Mouse (Mus musculus): ENCODE data around the gene Ss18l2. TPM values are rescaled to one million over a fixed set of nuclear protein-coding genes. Genes with fewer than 3 reads are reported as not detected.
A peak's percentile ranks its signal among the peaks of the same experiment; 100 is the strongest.

The Ss18l2 gene
- polyA plus RNA-seq, 1 experiment from 2014 or later = 106 TPM

DNA sequence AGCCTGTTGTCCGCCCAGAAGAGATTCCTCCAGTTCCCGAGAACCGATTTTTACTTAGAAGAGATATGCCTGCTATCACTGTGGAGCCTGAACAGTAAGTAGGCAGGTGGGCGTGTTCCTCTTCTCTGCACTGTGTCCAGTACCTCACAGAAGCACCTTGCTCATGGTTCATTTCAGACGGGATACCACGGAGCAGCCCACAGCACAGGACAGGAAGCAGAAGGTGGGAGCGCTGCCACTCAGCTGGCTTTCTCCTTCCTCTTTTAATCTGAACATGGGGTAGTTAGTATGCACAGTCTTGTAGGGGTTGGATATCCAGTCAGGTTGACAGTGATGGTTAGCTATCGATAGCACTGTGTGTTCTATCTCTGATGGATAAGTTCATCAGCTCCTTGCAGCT, 33.9 kb downstream of the Ss18l2 start:
- Histone ChIP-seq H3K27me3 (ENCODE audit: control insufficient read depth, insufficient read depth, low read length) (no peaks in the 10 kb centered on the region), H3K4me3 (ENCODE audit: low read depth, low read length) (no peak overlapping the region), H3K27ac (ENCODE audit: low read depth, low read length) (no peak overlapping the region), H3K36me3 (ENCODE audit: control insufficient read depth, insufficient read depth, low read length) (peaks cover 28% of the 10 kb centered on the region), H3K9ac (ENCODE audit: low read length) (no peak overlapping the region), H3K4me2 (no peak overlapping the region), H3K9me3 (ENCODE audit: control insufficient read depth, low read length) (no peaks in the 10 kb centered on the region), H3K4me1 (ENCODE audit: control insufficient read depth, insufficient read depth, low read length) (no peaks in the 10 kb centered on the region)
- WGBS = 94% methylated on average over 8 of the region's 8 CpGs
- DNase-seq (ENCODE audit: low spot score, missing footprints) (no peak), ATAC-seq (ENCODE audit: low FRiP score) (no peak)

- H3K4me1 ChIP-seq (ENCODE audit: control insufficient read depth, insufficient read depth, low read length) = no peaks in the 10 kb centered on the region
- ATAC-seq (ENCODE audit: low FRiP score) (no peak), DNase-seq (ENCODE audit: low spot score, missing footprints) (no peak)
- 97% methylated on average over 9 of the region's 9 CpGs for WGBS
- no peak overlapping the region for H3K9ac ChIP-seq (ENCODE audit: low read length)
- no peaks in the 10 kb centered on the region for H3K9me3 ChIP-seq (ENCODE audit: control insufficient read depth, low read length)
- no peaks in the 10 kb centered on the region for H3K27me3 ChIP-seq (ENCODE audit: control insufficient read depth, insufficient read depth, low read length)
- no peak overlapping the region for H3K27ac ChIP-seq (ENCODE audit: low read depth, low read length)
- no peak overlapping the region for H3K4me2 ChIP-seq
- H3K4me3 ChIP-seq (ENCODE audit: low read depth, low read length) = no peak overlapping the region
- peaks cover 41% of the 10 kb centered on the region for H3K36me3 ChIP-seq (ENCODE audit: control insufficient read depth, insufficient read depth, low read length)
Measured at GRCm38 (mm10) chr9:121752774-121753173, 42.6 kb downstream of the Ss18l2 start.

DNA sequence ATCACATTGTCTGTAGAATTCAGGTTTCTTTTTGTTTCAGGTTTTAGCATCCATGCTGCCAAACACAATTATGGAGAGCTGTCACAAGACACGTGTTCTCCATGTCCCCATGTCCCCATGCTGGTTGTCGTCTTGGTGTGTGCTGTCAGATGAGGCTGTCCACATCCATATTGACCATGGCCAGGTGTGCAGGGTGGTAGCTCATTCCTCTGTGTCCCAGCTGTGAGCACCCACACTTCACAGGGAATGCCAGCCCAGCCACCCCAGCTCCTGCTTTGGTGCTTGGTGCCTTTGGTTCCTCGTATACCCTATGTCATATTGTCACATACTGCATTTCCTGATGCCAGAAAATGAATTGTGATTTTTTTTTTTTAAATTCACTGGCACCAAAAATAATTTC, 44.5 kb downstream of the Ss18l2 start:
- Histone ChIP-seq H3K36me3 (ENCODE audit: control insufficient read depth, insufficient read depth, low read length) (peaks cover 30% of the 10 kb centered on the region), H3K4me3 (ENCODE audit: low read depth, low read length) (no peak overlapping the region)
- 91% methylated on average over 3 of the region's 3 CpGs for WGBS

DNA sequence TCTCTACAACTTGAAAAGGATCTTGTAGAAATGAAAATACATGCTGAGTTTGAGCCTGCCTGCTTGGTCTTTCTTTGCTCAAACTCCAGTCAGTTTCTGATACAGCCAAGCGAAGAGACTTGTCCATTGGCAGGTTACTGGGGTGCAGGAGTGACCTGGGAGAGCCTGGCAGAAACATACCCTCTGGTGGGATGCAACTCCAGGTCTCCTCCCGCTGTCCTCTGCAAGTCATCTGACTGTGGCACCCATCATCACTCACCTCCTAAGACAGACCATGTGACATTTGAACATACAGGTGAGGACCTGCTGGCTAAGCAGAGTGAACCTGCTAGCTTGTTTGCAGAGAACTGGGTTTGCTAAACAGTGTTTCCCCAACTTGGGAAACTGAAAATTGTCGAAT, 46.7 kb downstream of the Ss18l2 start:
- peaks cover 22% of the 10 kb centered on the region for H3K36me3 ChIP-seq (ENCODE audit: control insufficient read depth, insufficient read depth, low read length)
- H3K4me3 ChIP-seq (ENCODE audit: low read depth, low read length) = no peak overlapping the region
- H3K4me1 ChIP-seq (ENCODE audit: control insufficient read depth, insufficient read depth, low read length) = peaks cover 22% of the 10 kb centered on the region
- no peak for DNase-seq (ENCODE audit: low spot score, missing footprints)
- H3K9me3 ChIP-seq (ENCODE audit: control insufficient read depth, low read length) = no peaks in the 10 kb centered on the region
- WGBS = 86% methylated on average over 3 of the region's 3 CpGs
- H3K27me3 ChIP-seq (ENCODE audit: control insufficient read depth, insufficient read depth, low read length) = no peaks in the 10 kb centered on the region
- ATAC-seq (ENCODE audit: low FRiP score) = no peak
- no peak overlapping the region for H3K4me2 ChIP-seq
- H3K9ac ChIP-seq (ENCODE audit: low read length) = no peak overlapping the region
- H3K27ac ChIP-seq (ENCODE audit: low read depth, low read length) = no peak overlapping the region

More for the DNA sequence above, 44.5 kb downstream of the Ss18l2 start:
- DNase-seq (ENCODE audit: low spot score, missing footprints) = no peak
- H3K9me3 ChIP-seq (ENCODE audit: control insufficient read depth, low read length) = no peaks in the 10 kb centered on the region
- no peak for ATAC-seq (ENCODE audit: low FRiP score)
- H3K4me2 ChIP-seq = no peak overlapping the region
- no peak overlapping the region for H3K27ac ChIP-seq (ENCODE audit: low read depth, low read length)
- H3K4me1 ChIP-seq (ENCODE audit: control insufficient read depth, insufficient read depth, low read length) = peaks cover 11% of the 10 kb centered on the region
- H3K9ac ChIP-seq (ENCODE audit: low read length) = no peak overlapping the region
- H3K27me3 ChIP-seq (ENCODE audit: control insufficient read depth, insufficient read depth, low read length) = no peaks in the 10 kb centered on the region

DNA sequence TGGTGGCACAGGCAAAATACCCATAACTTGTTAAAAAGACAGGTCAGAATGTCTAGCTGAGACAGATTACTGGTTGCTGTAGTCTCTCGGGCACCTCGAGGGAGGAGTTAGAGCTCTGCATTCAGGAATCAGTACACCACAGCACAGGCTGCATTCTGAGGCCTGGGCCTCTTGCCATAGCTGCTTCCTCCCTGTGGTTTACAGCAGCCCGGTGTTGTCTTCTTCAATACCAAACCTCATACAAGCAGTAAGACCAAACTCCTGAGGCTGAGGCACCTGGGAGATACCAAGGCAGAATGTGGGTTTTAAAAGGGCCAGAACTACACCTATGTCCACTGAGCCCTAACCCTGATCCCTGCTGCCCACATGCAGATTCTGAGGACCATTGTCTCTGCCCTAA, 47.3 kb downstream of the Ss18l2 start:
- H3K9ac ChIP-seq (ENCODE audit: low read length) = no peak overlapping the region
- peak; percentile 89 for DNase-seq (ENCODE audit: low spot score, missing footprints)
- H3K9me3 ChIP-seq (ENCODE audit: control insufficient read depth, low read length) = no peaks in the 10 kb centered on the region
- WGBS = 82% methylated on average over 3 of the region's 3 CpGs
- ATAC-seq (ENCODE audit: low FRiP score) = no peak
- H3K4me1 ChIP-seq (ENCODE audit: control insufficient read depth, insufficient read depth, low read length) = peaks cover 24% of the 10 kb centered on the region
- H3K27me3 ChIP-seq (ENCODE audit: control insufficient read depth, insufficient read depth, low read length) = no peaks in the 10 kb centered on the region
- H3K36me3 ChIP-seq (ENCODE audit: control insufficient read depth, insufficient read depth, low read length) = peaks cover 17% of the 10 kb centered on the region
- H3K27ac ChIP-seq (ENCODE audit: low read depth, low read length) = no peak overlapping the region
- H3K4me2 ChIP-seq = no peak overlapping the region
- H3K4me3 ChIP-seq (ENCODE audit: low read depth, low read length) = no peak overlapping the region

GRCm38 (mm10) chr9:121757835-121758814, 48.0 kb downstream of the Ss18l2 start:
- 50% methylated on average over 10 of the region's 10 CpGs for WGBS
- no peak overlapping the region for H3K27ac ChIP-seq (ENCODE audit: low read depth, low read length)
- peak overlapping the region; percentile 83 for H3K4me3 ChIP-seq (ENCODE audit: low read depth, low read length)
- peaks cover 24% of the 10 kb centered on the region for H3K4me1 ChIP-seq (ENCODE audit: control insufficient read depth, insufficient read depth, low read length)
- ATAC-seq (ENCODE audit: low FRiP score) = no peak
- H3K4me2 ChIP-seq = peak overlapping the region; percentile 99
- peaks cover 14% of the 10 kb centered on the region for H3K36me3 ChIP-seq (ENCODE audit: control insufficient read depth, insufficient read depth, low read length)
- H3K9ac ChIP-seq (ENCODE audit: low read length) = peak overlapping the region; percentile 89
- DNase-seq (ENCODE audit: low spot score, missing footprints) = peak; percentile 88
- no peaks in the 10 kb centered on the region for H3K27me3 ChIP-seq (ENCODE audit: control insufficient read depth, insufficient read depth, low read length)
- H3K9me3 ChIP-seq (ENCODE audit: control insufficient read depth, low read length) = no peaks in the 10 kb centered on the region

GRCm38 (mm10) chr9:121759091-121760081, 49.3 kb downstream of the Ss18l2 start, which contains the start of gene Zfp651:
Gene Zfp651 (plus strand): TSS chr9:121759330.
- H3K27ac ChIP-seq (ENCODE audit: low read depth, low read length) = peak within 1 kb of the TSS; percentile 90
- no peaks in the 10 kb centered on the region for H3K9me3 ChIP-seq (ENCODE audit: control insufficient read depth, low read length)
- peak within 1 kb of the TSS; percentile 99 for H3K4me2 ChIP-seq
- no peaks in the 10 kb centered on the region for H3K27me3 ChIP-seq (ENCODE audit: control insufficient read depth, insufficient read depth, low read length)
- H3K9ac ChIP-seq (ENCODE audit: low read length) = peak within 1 kb of the TSS; percentile 89
- peak within 1 kb of the TSS; percentile 83 for H3K4me3 ChIP-seq (ENCODE audit: low read depth, low read length)
- peaks cover 7% of the 10 kb centered on the region for H3K36me3 ChIP-seq (ENCODE audit: control insufficient read depth, insufficient read depth, low read length)
- DNase-seq (ENCODE audit: low spot score, missing footprints) (peak; percentile 97), ATAC-seq (ENCODE audit: low FRiP score) (peak; percentile 85)
- WGBS = under 1% methylated on average over 94 of the region's 97 CpGs
- peaks cover 24% of the 10 kb centered on the region for H3K4me1 ChIP-seq (ENCODE audit: control insufficient read depth, insufficient read depth, low read length)

DNA sequence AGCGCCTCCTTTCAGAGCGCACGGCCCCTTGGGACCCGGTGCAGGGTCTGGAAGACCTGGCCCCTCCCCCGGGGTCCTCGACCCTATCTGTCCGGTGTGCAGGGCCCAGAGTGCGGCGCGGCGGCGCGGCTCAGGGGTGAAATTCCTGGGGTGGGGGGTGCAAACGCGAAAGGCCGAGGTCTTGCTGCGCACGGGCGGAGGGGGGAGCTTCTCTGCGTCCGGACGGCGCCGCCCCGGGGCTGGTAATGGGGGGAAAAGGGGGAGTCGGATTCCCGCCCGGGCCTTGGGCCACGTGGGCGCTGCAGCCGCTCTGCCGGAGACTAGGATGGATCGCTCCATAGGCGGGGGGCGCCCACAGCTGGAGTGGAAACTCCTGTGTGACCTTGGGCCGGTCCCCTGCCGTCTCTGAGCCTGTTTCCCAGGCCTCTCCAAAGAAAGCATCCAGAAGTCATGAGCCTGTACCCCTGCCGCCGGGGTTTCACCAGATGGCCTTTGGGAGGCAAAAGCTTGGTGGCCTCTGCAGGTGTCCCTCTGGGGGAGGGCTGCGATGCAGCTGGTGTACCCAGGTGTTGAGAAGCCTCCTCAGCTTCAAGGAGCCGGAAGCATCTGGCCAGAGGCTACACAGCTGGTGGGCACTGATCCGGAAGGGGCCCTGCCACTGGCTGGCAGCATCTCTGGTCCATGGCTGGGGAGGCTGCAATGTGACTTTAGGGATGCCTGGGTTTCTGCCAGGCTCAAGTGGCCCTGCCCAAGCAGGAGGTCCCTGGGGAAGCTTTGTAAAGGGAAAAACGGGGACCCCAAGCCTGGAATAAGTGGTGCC, 50.4 kb downstream of the Ss18l2 start:
- Histone ChIP-seq H3K4me3 (ENCODE audit: low read depth, low read length) (peak overlapping the region; percentile 83), H3K9ac (ENCODE audit: low read length) (peak overlapping the region; percentile 89), H3K9me3 (ENCODE audit: control insufficient read depth, low read length) (no peaks in the 10 kb centered on the region), H3K36me3 (ENCODE audit: control insufficient read depth, insufficient read depth, low read length) (no peaks in the 10 kb centered on the region; the same call in 1 of the 2 replicates), H3K27me3 (ENCODE audit: control insufficient read depth, insufficient read depth, low read length) (no peaks in the 10 kb centered on the region), H3K4me2 (peak overlapping the region; percentile 99), H3K4me1 (ENCODE audit: control insufficient read depth, insufficient read depth, low read length) (peaks cover 24% of the 10 kb centered on the region), H3K27ac (ENCODE audit: low read depth, low read length) (peak overlapping the region; percentile 90)
- DNase-seq (ENCODE audit: low spot score, missing footprints) (peak; percentile 96), ATAC-seq (ENCODE audit: low FRiP score) (peak; percentile 77)
- under 1% methylated on average over 43 of the region's 43 CpGs for WGBS
